Mouse (Mus musculus): ENCODE data around the gene Nxn. TPM values are rescaled to one million over a fixed set of nuclear protein-coding genes. Genes with fewer than 3 reads are reported as not detected.

Nxn gene
- total RNA-seq, 2 experiments from 2014 or later = 12.3 to 15.7 TPM

- intact Hi-C loops (cut with DNase I) = no loop called here
- no peak for DNase-seq
Observed at GRCm38 (mm10) chr11:76370491-76370890, 28.4 kb downstream of the Nxn start.

GRCm38 (mm10) chr11:76366720-76367119 lies 32.2 kb downstream of the Nxn start:
- intact Hi-C loops (cut with DNase I) = no loop called here
- DNase-seq = no peak

GRCm38 (mm10) chr11:76364038-76364437 lies 34.9 kb downstream of the Nxn start:
- intact Hi-C loops (cut with DNase I) = no loop called here

GRCm38 (mm10) chr11:76363636-76364035 lies 35.3 kb downstream of the Nxn start:
- intact Hi-C loops (cut with DNase I) = no loop called here
- no peak for DNase-seq

More at GRCm38 (mm10) chr11:76364038-76364437, 34.9 kb downstream of the Nxn start:
- DNase-seq = no peak

- intact Hi-C loops (cut with DNase I) = no loop called here
- no peak for DNase-seq
Observed at GRCm38 (mm10) chr11:76363178-76363577, 35.8 kb downstream of the Nxn start.

- no peak for DNase-seq
- intact Hi-C loops (cut with DNase I) = no loop called here
Observed at GRCm38 (mm10) chr11:76361422-76361821, 37.5 kb downstream of the Nxn start.

GRCm38 (mm10) chr11:76360255-76360654 lies 38.7 kb downstream of the Nxn start:
- DNase-seq = no peak
- intact Hi-C loops (cut with DNase I) = no loop called here

- intact Hi-C loops (cut with DNase I) = no loop called here
- DNase-seq = no peak
Observed at GRCm38 (mm10) chr11:76358628-76359320, 40.2 kb downstream of the Nxn start.

GRCm38 (mm10) chr11:76357464-76357863 lies 41.5 kb downstream of the Nxn start:
- DNase-seq = no peak
- intact Hi-C loops (cut with DNase I) = loop anchor here (2.0 kb wide), 1 partner anchor 19 kb away; no protein-coding TSS in a partner anchor

- intact Hi-C loops (cut with DNase I) = loop anchor here (2.0 kb wide), 1 partner anchor 17 kb away; no protein-coding TSS in a partner anchor
- DNase-seq = no peak
Observed at GRCm38 (mm10) chr11:76356091-76356490, 42.8 kb downstream of the Nxn start.

GRCm38 (mm10) chr11:76355425-76355824 lies 43.5 kb downstream of the Nxn start:
- intact Hi-C loops (cut with DNase I) = no loop called here
- no peak for DNase-seq

- DNase-seq = no peak
- intact Hi-C loops (cut with DNase I) = no loop called here
Observed at GRCm38 (mm10) chr11:76352861-76353558, 45.9 kb downstream of the Nxn start.

- no peak for DNase-seq
- intact Hi-C loops (cut with DNase I) = no loop called here
Observed at GRCm38 (mm10) chr11:76351624-76352011, 47.3 kb downstream of the Nxn start.

GRCm38 (mm10) chr11:76350931-76351623 lies 47.9 kb downstream of the Nxn start:
- intact Hi-C loops (cut with DNase I) = no loop called here
- DNase-seq = no peak

GRCm38 (mm10) chr11:76349833-76350232 lies 49.1 kb downstream of the Nxn start:
- no peak for DNase-seq
- intact Hi-C loops (cut with DNase I) = no loop called here

GRCm38 (mm10) chr11:76347589-76347988 lies 51.4 kb downstream of the Nxn start:
- intact Hi-C loops (cut with DNase I) = no loop called here
- DNase-seq = no peak

- intact Hi-C loops (cut with DNase I) = no loop called here
- DNase-seq = no peak
Observed at GRCm38 (mm10) chr11:76343031-76343430, 55.9 kb downstream of the Nxn start.

GRCm38 (mm10) chr11:76341884-76342645 lies 56.9 kb downstream of the Nxn start:
- intact Hi-C loops (cut with DNase I) = no loop called here
- DNase-seq = no peak

GRCm38 (mm10) chr11:76341163-76341562 lies 57.8 kb downstream of the Nxn start:
- intact Hi-C loops (cut with DNase I) = no loop called here
- no peak for DNase-seq

- no peak for DNase-seq
- intact Hi-C loops (cut with DNase I) = loop anchor here (2.0 kb wide), 1 partner anchor 17 kb away; no protein-coding TSS in a partner anchor
Observed at GRCm38 (mm10) chr11:76339830-76340229, 59.1 kb downstream of the Nxn start.

GRCm38 (mm10) chr11:76339141-76339540 lies 59.8 kb downstream of the Nxn start:
- intact Hi-C loops (cut with DNase I) = loop anchor here (2.0 kb wide), 1 partner anchor 18 kb away; no protein-coding TSS in a partner anchor
- DNase-seq = no peak
